22 mouse cellular contexts compared by ENCODE assay signal in the genomic region with DNA sequence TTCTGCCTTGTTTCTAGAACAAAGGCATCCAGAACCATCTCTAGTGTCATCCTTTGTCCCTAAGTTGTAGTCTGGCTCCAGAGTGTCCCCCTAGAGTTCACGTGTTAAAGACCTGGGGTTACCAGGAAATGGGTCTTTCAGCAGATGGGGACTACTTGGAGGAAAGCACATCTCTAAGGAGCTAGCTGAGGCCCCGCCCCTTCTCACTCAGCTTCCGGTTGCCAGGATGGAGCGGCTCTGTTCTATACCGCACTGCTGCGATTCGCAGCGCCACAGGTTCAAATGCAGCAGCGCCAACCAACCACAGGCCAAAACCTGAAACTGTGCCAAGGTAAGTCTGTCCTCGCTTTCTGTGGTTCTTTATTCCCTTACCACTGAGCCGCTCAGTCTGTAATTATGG.
DNase-seq lines count a peak whose midpoint lies in the region; ATAC-seq and TF ChIP-seq lines count a peak whose summit lies in the region.
"Had no signal": no experiment of that assay in that cellular context is flagged by ENCODE, and none has a peak within 500 bp of the region (broad histone marks: within the 10 kb centered on the region; RNA-seq: fewer than 3 reads in every experiment).

No protein-coding gene starts in this region.

- peaks cover 52% of the 10 kb centered on the region for H3K36me3 ChIP-seq in E14TG2a.4 (ENCODE audit: insufficient read depth, low read length)
- peaks cover 9% of the 10 kb centered on the region for H3K36me3 ChIP-seq in ES-Bruce4 (ENCODE audit: control insufficient read depth, insufficient read depth, low read length, poor library complexity, severe bottlenecking)
- H3K36me3 ChIP-seq in ES-E14 (ENCODE audit: control insufficient read depth, insufficient read depth, low read length, poor library complexity, severe bottlenecking) = peaks cover 14% of the 10 kb centered on the region; the same call in 1 of the 2 replicates

- H3K4me1 ChIP-seq in E14TG2a.4 (replicated peaks; ENCODE audit: low read depth, low read length) (peaks cover 48% of the 10 kb centered on the region), ES-Bruce4 (ENCODE audit: control insufficient read depth, insufficient read depth, low read length) (no peaks in the 10 kb centered on the region), ES-E14 (ENCODE audit: control insufficient read depth in 2 of 2, insufficient read depth in 2 of 2, low read length in 2 of 2, poor library complexity in 1 of 2) (no peaks in the 10 kb centered on the region; a peak in 1 of 4 replicates)

- intact Hi-C loops in gastrocnemius, postnatal 36 days (cut with DNase I) = no loop called here

- H3K9ac ChIP-seq in ES-Bruce4 (ENCODE audit: low read depth, poor library complexity, severe bottlenecking) = peak overlapping the region; percentile 59
- H3K9ac ChIP-seq in ES-E14 (ENCODE audit: insufficient read depth, low read depth, low read length, poor library complexity, severe bottlenecking) = peak overlapping the region; percentile 47; the same call in 1 of the 2 replicates
- H3K9ac ChIP-seq: embryonic facial prominence, embryonic 12.5 days; forebrain, embryonic 12.5 days had no signal

- no peak for TF ChIP-seq CTCF in E14TG2a.4 (conservative IDR thresholded peaks at IDR 0.05; ENCODE audit: low read length)
- no peak for TF ChIP-seq CTCF in ES-Bruce4 (IDR thresholded peaks at IDR 0.05; ENCODE audit: low read depth, low read length)

- no peaks in the 10 kb centered on the region for H3K9me3 ChIP-seq in E14TG2a.4 (ENCODE audit: low read length)
- no peaks in the 10 kb centered on the region for H3K9me3 ChIP-seq in ES-Bruce4 (replicated peaks; ENCODE audit: control insufficient read depth, insufficient read depth, low read length, poor library complexity, severe bottlenecking)
- no peaks in the 10 kb centered on the region for H3K9me3 ChIP-seq in ES-E14 (ENCODE audit: control insufficient read depth, insufficient read depth, low read depth, low read length)
- H3K9me3 ChIP-seq: embryonic facial prominence, embryonic 10.5 days; embryonic facial prominence, embryonic 12.5 days; forebrain, embryonic 10.5 days; forebrain, embryonic 12.5 days had no signal

- TF ChIP-seq EP300 in ES-Bruce4 (IDR thresholded peaks at IDR 0.05; ENCODE audit: insufficient read depth, low read depth, low read length) = no peak

- peak; percentile 61 for DNase-seq in ES-E14 (ENCODE audit: low read depth, low spot score)
- peak; percentile 84 for DNase-seq in ZHBTc4 (ENCODE audit: low read depth, low spot score)
- no peak for DNase-seq in spleen, postnatal 4 days (ENCODE audit: low spot score in 2 of 2)
- DNase-seq in gastrocnemius, postnatal 36 days = no peak
- DNase-seq in kidney, adult 11 months = no peak
- DNase-seq: adrenal gland, adult 2 months; adrenal gland, postnatal 14 days; adrenal gland, postnatal 36 days; cerebellum, adult 11-12 months; cerebellum, adult 2 months; cerebellum, adult 9-10 months; cerebellum, postnatal 10 days; cerebellum, postnatal 25 days had no signal

- ATAC-seq in erythroid progenitor cell, adult 5-6 weeks (replicated peaks; ENCODE audit: low FRiP score, poor library complexity, severe bottlenecking) = no peak
- ATAC-seq: forebrain, embryonic 14.5 days; forebrain, embryonic 16.5 days had no signal

- TF ChIP-seq POLR2A in ES-Bruce4 (IDR thresholded peaks at IDR 0.05; ENCODE audit: insufficient read depth, low read length) = no peak

- H3K4me3 ChIP-seq in E14TG2a.4 (replicated peaks; ENCODE audit: low read length) = peak overlapping the region; percentile 79
- peak overlapping the region; percentile 71 for H3K4me3 ChIP-seq in ES-Bruce4 (ENCODE audit: low read depth, low read length)
- peak overlapping the region; percentile 41 to 60 for H3K4me3 ChIP-seq in ES-E14 (ENCODE audit: insufficient read depth in 1 of 2, low read depth in 1 of 2, low read length in 2 of 2, poor library complexity in 1 of 2, severe bottlenecking in 1 of 2)
- H3K4me3 ChIP-seq: embryonic facial prominence, embryonic 10.5 days; embryonic facial prominence, embryonic 12.5 days; forebrain, embryonic 10.5 days; forebrain, embryonic 12.5 days had no signal

- in situ Hi-C loops in ES-E14 (cut with MboI; ENCODE audit: low sequenced_read_pairs in 2 of 2, unreplicated experiment in 2 of 2) = no loop called here

- H3K27me3 ChIP-seq in E14TG2a.4 (ENCODE audit: insufficient read depth, low read length) (no peaks in the 10 kb centered on the region), ES-Bruce4 (ENCODE audit: control insufficient read depth, insufficient read depth, low read length, poor library complexity, severe bottlenecking) (no peaks in the 10 kb centered on the region)
- H3K27me3 ChIP-seq: embryonic facial prominence, embryonic 12.5 days; forebrain, embryonic 12.5 days had no signal

- H3K27ac ChIP-seq in ES-Bruce4 (ENCODE audit: insufficient read depth, low read length) (0 out of 2 replicates have a peak overlapping the region, but pooled peaks have one; percentile 20), ES-E14 (ENCODE audit: insufficient read depth, low read depth, low read length, poor library complexity, severe bottlenecking) (no peak overlapping the region)
- H3K27ac ChIP-seq: embryonic facial prominence, embryonic 10.5 days; embryonic facial prominence, embryonic 12.5 days; forebrain, embryonic 10.5 days; forebrain, embryonic 12.5 days had no signal

TF ChIP-seq in ES-E14, 5 proteins besides CTCF, POLR2A, EP300 and RAD21:
- no peak for TF ChIP-seq ZNF384 (IDR thresholded peaks at IDR 0.05; ENCODE audit: low read depth, low read length)
- no peak for TF ChIP-seq MAFK (IDR thresholded peaks at IDR 0.05; ENCODE audit: insufficient read depth, low read depth, low read length)
- TF ChIP-seq ZC3H11A (IDR thresholded peaks at IDR 0.05; ENCODE audit: borderline replicate concordance, low read depth, low read length) = no peak

Comparison
In these comparisons a context has a peak if more than half of its experiments do, and no peak if none do; other contexts are left out.
1. DNase-seq: peak in ES-E14 (single experiment) and ZHBTc4 (single experiment); none in spleen, postnatal 4 days (0 of 2), gastrocnemius, postnatal 36 days (0 of 2) and kidney, adult 11 months (single experiment).
2. Peak in every context shown above with its lines, with median percentiles within 50 percentile points of each other: H3K4me3 ChIP-seq.